Mouse (Mus musculus) kidney, postnatal 0 days (tissue): Measurements from ENCODE around the gene Asap2. TPM values are rescaled to one million over a fixed set of nuclear protein-coding genes. Genes with fewer than 3 reads are reported as not detected.

Experiments used
- ATAC-seq: fragments of 200-750 bp; cut with Nextera tagmentation; replicated peaks from 2 replicates; pipeline ENCODE4 v1.8.0; 2017; ENCODE audit warnings: low read depth, moderate number of reproducible peaks, moderate TSS enrichment, moderate library complexity; ENCODE audit not compliant: low FRiP score
- DNase-seq: peaks from one replicate; pipeline ENCODE4 v3.0.0-alpha.2; 2016; ENCODE audit warnings: low spot score
- H3K27ac ChIP-seq: fragments of 300-500 bp; sonication (generic); 2 replicates; pipeline ENCODE4 v1.5.1; 2014; ENCODE audit warnings: mild to moderate bottlenecking
- H3K27me3 ChIP-seq: fragments of 300-500 bp; sonication (generic); 2 replicates; pipeline ENCODE4 v1.6.1; 2014; ENCODE audit warnings: low read length, mixed read lengths; ENCODE audit not compliant: insufficient read depth
- H3K36me3 ChIP-seq: fragments of 300-500 bp; sonication (generic); 2 replicates; pipeline ENCODE4 v1.6.1; 2014; ENCODE audit warnings: low read length, mixed read lengths; ENCODE audit not compliant: insufficient read depth
- H3K4me1 ChIP-seq: fragments of 300-500 bp; sonication (generic); replicated peaks from 2 replicates; pipeline ENCODE4 v1.6.1; 2014; ENCODE audit warnings: antibody characterized with exemption, low read length, mixed read lengths; ENCODE audit not compliant: insufficient read depth
- H3K4me2 ChIP-seq: fragments of 300-500 bp; sonication (generic); 2 replicates; pipeline ENCODE4 v1.6.1; 2014; ENCODE audit warnings: mild to moderate bottlenecking, low read length, moderate library complexity, mixed read lengths
- H3K4me3 ChIP-seq: fragments of 300-500 bp; sonication (generic); replicated peaks from 2 replicates; pipeline ENCODE4 v1.5.1; 2014; ENCODE audit warnings: low read depth, low read length
- H3K9ac ChIP-seq: fragments of 300-500 bp; sonication (generic); 2 replicates; pipeline ENCODE4 v1.6.1; 2014; ENCODE audit warnings: low read depth, low read length
- H3K9me3 ChIP-seq: fragments of 300-500 bp; sonication (generic); replicated peaks from 2 replicates; pipeline ENCODE4 v1.6.1; 2016; ENCODE audit warnings: low read length, inconsistent platforms, mixed read lengths
- CTCF ChIP-seq: IDR thresholded peaks from 2 replicates; pipeline ENCODE4 v1.5.1; 2016; ENCODE audit warnings: antibody characterized with exemption, low read depth, mild to moderate bottlenecking, moderate library complexity
- WGBS: fragments of 180-500 bp; shearing (Covaris S2); extraction: QIAGEN DNeasy Blood & Tissue Kit; methylation state at CpG from one replicate; pipeline ENCODE4 v1.1.7; 2014; 5-methylcytosine and 5-hydroxymethylcytosine counted together
- polyA plus RNA-seq: library from polyadenylated mRNA; unstranded; fragments of >200 nt; fragmentation: Nextera tagmentation; extraction: Ambion mirVana; gene quantifications from 2 replicates; pipeline ENCODE4 v1.2.1, GENCODE M21; 2015

Asap2 gene
- polyA plus RNA-seq, 1 experiment from 2014 or later, result 8.0 TPM

DNA sequence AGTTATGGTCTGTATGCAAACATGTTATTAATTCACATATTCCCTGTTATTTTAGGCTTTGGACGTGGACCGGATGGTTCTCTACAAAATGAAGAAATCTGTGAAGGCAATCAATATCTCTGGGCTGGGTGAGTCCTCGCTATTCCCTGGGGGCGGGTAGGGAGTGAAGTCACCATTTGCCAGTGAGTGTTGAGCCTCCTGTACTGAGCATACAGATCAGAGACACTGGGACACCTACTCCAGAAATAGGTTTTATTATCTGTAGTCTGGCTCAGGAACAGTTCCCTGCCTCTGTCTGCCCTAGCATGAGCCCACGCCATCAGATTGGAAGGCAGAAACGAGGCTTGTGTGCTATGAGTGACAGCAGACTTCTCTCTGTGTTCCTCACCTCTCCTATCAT, 177.9 kb downstream of the Asap2 start:
- whole genome bisulfite sequencing, result 88% methylated on average over 6 of the region's 6 CpGs
- DNase-seq (no peak), ATAC-seq (no peak)
- no peak for TF ChIP-seq CTCF
- H3K9ac ChIP-seq, result no peak overlapping the region
- no peak overlapping the region for H3K4me2 ChIP-seq
- H3K27me3 ChIP-seq, result no peaks in the 10 kb centered on the region
- no peak overlapping the region for H3K4me3 ChIP-seq
- H3K9me3 ChIP-seq, result no peaks in the 10 kb centered on the region
- peaks cover 29% of the 10 kb centered on the region for H3K4me1 ChIP-seq
- H3K36me3 ChIP-seq, result 0 out of 2 replicates have a peak, but pooled peaks cover 13% of the 10 kb centered on the region
- no peak overlapping the region for H3K27ac ChIP-seq

DNA sequence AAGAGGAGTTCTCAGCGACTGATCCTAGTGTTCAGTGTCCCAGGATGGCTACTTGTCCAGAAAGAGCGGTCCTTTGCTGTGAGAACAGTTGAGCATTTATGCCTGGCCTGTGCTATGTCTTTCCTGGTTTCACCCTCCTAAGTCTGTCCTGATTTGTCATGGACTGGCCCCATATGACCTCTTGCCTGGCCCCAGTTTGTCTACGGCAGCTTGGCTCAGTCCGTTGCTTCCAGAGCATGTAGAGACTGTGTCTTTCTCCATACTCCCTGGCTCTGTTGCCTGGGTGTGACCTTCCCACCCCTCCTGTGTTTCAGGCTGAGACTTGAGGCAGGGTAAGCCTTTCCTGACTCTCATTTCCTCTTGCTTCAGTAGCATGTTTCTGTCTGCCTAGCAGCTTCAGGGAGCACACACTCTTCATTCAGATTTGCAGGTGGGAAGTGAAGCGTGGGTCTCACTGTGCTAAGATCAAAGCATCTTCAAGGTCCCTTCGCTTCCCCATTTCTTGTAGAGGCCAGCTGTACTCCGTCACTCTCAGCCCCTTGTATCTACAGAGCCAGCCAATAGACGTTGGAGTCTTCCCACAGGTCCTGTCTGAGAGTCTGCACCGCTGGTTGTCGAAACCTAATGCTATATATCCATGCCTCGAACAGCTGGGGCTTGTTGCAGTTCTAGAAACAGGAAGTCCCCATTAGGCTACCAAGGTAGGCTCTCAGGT, 181.7 kb downstream of the Asap2 start:
- 52% methylated on average over 11 of the region's 11 CpGs for WGBS
- 0 out of 2 replicates have a peak, but pooled peaks cover 13% of the 10 kb centered on the region for H3K36me3 ChIP-seq
- DNase-seq (no peak), ATAC-seq (no peak)
- no peak overlapping the region for H3K4me2 ChIP-seq
- H3K4me1 ChIP-seq, result peaks cover 6% of the 10 kb centered on the region; the same call in 1 of the 2 replicates
- TF ChIP-seq CTCF, result no peak
- H3K4me3 ChIP-seq, result no peak overlapping the region
- no peak overlapping the region for H3K27ac ChIP-seq
- no peak overlapping the region for H3K9ac ChIP-seq
- no peaks in the 10 kb centered on the region for H3K27me3 ChIP-seq
- H3K9me3 ChIP-seq, result no peaks in the 10 kb centered on the region

DNA sequence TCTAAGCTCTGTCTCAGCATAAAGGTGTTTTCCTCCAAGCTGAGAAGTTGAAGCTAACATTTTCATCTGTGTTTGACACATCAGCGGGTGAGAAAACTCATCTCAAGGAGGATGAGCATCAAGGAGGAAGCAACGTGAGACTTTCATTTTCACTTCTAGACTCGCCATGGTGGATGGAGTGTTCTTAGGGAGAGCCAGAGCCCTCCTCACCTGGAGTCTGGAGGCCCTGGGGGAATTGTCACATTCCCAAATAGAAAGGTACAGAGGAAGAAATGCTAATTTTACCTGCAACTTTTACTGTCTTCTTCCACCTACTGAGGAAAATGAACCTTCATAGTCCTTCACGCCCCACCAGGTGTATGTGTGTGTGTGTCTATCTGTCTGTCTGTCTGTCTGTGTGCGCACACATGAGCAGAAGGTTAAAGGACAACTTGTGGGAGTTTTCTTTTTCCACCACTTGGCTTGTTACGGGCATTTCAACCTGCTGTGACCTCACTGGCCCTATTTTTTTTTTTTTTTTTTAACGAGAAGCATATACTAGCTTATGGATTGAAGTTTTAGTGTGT, 183.7 kb downstream of the Asap2 start:
- Histone ChIP-seq H3K36me3 (0 out of 2 replicates have a peak, but pooled peaks cover 9% of the 10 kb centered on the region), H3K4me2 (no peak overlapping the region), H3K9ac (no peak overlapping the region), H3K9me3 (no peaks in the 10 kb centered on the region), H3K27me3 (no peaks in the 10 kb centered on the region), H3K27ac (no peak overlapping the region), H3K4me1 (no peaks in the 10 kb centered on the region), H3K4me3 (no peak overlapping the region)
- TF ChIP-seq CTCF, result no peak
- no peak for ATAC-seq
- DNase-seq, result no peak
- WGBS, result 77% methylated on average over 7 of the region's 7 CpGs

DNA sequence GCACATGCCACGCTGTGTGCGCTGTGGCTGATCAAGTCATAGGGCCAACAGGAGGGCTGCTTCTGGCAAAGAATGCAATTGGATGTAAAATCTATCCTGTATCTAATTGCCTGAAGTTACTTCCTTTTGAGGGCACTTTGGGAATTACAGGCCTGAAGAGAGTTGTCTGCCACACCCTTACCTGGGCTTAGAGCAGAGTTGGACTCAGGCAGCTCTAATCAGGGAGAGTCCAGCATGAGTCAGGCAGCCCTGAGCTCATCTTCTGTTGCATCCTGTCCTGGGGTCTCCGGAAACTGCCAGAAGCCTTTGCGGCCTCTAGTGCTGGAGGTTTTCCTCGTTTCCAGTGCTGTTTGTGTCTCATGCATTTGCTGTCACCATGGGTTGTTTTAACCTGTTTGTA, 186.1 kb downstream of the Asap2 start:
- Histone ChIP-seq H3K36me3 (no peaks in the 10 kb centered on the region), H3K4me3 (no peak overlapping the region), H3K27ac (no peak overlapping the region), H3K27me3 (no peaks in the 10 kb centered on the region), H3K9ac (no peak overlapping the region), H3K4me2 (no peak overlapping the region), H3K4me1 (no peaks in the 10 kb centered on the region), H3K9me3 (no peaks in the 10 kb centered on the region)
- DNase-seq (no peak), ATAC-seq (no peak)
- no peak for TF ChIP-seq CTCF
- WGBS, result 79% methylated on average over 5 of the region's 5 CpGs

DNA sequence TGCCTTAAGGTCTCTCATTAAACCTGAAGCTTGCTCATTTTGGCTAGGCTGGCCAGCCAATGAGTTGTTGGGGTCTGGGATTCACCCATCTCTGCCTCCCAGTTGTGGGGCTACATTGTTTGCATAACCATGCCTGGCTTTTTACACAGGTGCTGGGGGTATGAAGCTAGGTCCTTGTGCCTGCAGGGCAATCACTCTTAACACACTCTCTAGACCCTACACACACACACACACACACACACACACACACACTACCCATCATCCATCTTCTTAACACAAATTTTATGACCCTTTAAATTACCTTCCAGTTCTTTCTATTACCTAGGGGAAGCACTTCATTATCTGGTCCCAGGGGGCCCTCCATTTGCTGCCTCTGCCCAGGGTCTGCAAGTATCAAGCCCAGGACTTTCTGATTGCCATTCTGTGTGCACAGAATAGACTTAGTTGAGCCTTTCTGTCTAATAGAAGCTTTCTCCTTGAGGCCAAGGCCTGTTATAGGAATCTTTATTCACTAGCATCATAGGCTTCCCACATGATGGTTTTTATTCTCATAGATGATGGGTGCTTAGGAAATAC, 187.0 kb downstream of the Asap2 start:
- no peaks in the 10 kb centered on the region for H3K27me3 ChIP-seq
- no peak for TF ChIP-seq CTCF
- DNase-seq (no peak), ATAC-seq (no peak)
- H3K4me3 ChIP-seq, result no peak overlapping the region
- H3K9me3 ChIP-seq, result no peaks in the 10 kb centered on the region
- no peak overlapping the region for H3K9ac ChIP-seq
- H3K27ac ChIP-seq, result no peak overlapping the region
- no peak overlapping the region for H3K4me2 ChIP-seq
- no peaks in the 10 kb centered on the region for H3K4me1 ChIP-seq
- no peaks in the 10 kb centered on the region for H3K36me3 ChIP-seq

DNA sequence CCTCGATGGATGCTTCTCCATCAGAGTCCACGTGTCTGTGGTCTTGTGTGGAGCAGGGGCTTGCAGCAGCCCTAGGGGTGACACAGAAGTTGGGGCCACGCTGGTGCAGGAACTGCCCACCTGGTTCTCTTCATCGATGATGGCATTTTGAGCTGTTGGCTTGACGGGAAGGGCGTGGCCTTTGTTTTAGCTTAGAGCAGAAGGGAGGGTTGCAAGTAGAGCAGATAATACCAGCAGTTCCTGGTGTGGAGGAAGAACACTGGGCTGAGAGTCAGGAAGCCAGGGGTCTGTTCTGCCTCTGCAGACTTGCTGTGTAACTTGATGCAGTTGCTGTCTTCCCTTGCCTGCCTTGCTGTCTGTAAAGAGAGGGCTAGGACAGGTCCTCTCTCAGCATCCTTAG, 189.8 kb downstream of the Asap2 start:
- Histone ChIP-seq H3K4me2 (no peak overlapping the region), H3K9ac (no peak overlapping the region), H3K36me3 (no peaks in the 10 kb centered on the region), H3K4me3 (no peak overlapping the region), H3K27me3 (no peaks in the 10 kb centered on the region), H3K9me3 (no peaks in the 10 kb centered on the region), H3K4me1 (no peaks in the 10 kb centered on the region), H3K27ac (no peak overlapping the region)
- no peak for TF ChIP-seq CTCF
- ATAC-seq, result no peak
- WGBS, result 82% methylated on average over 6 of the region's 6 CpGs
- no peak for DNase-seq
